Mouse (Mus musculus) kidney, postnatal 10 days (tissue): ENCODE data around the gene Phlda3.
A peak's percentile ranks its signal among the peaks of the same experiment; 100 is the strongest.

Experiments
- DNase-seq: peaks from one replicate; pipeline ENCODE4 v3.0.0; 2021; ENCODE audit warnings: mixed read lengths

Phlda3 gene

GRCm38 (mm10) chr1:135760216-135760615 is 5.7 kb upstream of the Phlda3 start:
- no peak for DNase-seq

GRCm38 (mm10) chr1:135761728-135762127 is 4.2 kb upstream of the Phlda3 start:
- DNase-seq = no peak

- peak; percentile 77 for DNase-seq
These were observed 2.3 kb upstream of the Phlda3 start for GRCm38 (mm10) chr1:135763503-135764205.

GRCm38 (mm10) chr1:135764206-135764528 is 1.8 kb upstream of the Phlda3 start:
- no peak for DNase-seq

DNA sequence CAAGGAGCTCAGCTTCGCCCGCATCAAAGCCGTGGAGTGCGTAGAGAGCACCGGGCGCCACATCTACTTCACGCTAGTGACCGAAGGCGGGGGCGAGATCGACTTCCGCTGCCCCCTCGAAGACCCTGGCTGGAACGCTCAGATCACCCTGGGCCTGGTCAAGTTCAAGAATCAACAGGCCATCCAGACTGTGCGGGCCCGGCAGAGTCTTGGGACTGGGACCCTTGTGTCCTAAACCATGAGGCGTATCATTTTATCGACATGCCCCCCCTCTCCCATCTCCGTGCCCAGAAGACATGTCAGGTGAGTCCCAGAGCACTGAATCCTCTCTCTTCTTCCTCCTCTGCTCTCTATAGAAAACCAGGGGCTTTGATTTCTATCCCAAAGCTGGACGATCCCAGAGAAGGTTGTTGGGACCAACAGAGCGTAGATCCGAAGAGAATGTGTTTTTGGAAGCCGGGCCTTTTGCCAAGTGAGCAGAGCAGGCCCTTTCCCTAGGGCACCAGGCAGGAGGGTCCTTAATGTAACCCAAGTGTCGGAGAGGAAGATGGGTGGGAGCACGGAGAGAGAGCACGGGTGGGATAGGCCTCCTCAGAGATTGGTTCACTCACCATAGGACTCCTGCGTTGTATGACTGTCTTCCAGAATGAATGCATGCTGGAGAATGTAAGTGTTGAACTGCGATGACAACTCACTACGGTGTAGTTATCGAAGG is 830 bp downstream of the Phlda3 start:
- no peak for DNase-seq

DNA sequence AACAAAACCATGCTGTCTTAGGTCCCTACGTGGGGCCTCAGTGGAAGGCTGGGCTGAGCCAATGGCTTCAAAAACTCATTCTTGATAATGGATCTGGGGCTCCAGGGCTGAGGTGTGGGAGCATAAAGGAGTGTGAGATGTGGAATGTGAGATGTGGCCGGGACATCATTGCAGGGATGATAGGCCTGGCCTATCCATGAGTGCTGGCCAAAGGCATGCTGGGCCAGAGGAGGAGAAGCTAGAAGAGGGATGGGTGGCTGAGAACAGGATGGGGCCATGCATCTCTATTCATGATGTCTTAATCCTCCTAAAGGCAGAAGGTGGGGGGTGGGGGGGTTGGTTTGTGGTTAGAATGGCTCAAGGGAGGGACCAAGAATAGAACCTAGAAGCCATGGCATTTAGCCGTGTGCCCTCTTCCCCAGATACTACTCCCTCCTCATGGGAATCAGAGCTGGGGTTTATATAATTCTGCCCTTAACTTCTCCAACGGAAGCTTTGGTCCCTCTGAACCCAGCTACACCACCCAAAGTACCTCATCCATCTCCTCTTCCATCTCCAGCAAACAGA is 1.5 kb downstream of the Phlda3 start:
- DNase-seq = no peak

GRCm38 (mm10) chr1:135768400-135768799 is 2.5 kb downstream of the Phlda3 start:
- DNase-seq = no peak

DNA sequence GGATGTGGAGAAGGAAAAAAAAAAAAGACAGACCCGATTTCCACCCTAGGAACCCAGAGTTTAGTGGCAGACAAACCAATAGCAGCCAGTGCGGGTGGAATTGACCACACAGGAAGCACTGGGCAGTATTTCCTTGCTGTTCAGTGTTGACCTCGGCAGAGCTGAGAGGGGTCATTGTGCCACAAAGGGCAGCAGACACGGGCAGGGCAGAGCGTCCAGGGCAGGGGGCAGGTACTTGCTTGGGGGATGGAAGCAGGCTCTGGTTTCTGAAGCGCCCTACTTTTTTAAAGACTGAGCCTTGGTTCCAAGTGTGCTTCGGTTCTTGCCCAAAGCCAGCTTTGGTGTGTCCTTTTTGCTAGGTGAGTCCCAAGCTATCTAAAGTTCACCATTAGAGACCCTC is 4.3 kb downstream of the Phlda3 start:
- DNase-seq = no peak

DNA sequence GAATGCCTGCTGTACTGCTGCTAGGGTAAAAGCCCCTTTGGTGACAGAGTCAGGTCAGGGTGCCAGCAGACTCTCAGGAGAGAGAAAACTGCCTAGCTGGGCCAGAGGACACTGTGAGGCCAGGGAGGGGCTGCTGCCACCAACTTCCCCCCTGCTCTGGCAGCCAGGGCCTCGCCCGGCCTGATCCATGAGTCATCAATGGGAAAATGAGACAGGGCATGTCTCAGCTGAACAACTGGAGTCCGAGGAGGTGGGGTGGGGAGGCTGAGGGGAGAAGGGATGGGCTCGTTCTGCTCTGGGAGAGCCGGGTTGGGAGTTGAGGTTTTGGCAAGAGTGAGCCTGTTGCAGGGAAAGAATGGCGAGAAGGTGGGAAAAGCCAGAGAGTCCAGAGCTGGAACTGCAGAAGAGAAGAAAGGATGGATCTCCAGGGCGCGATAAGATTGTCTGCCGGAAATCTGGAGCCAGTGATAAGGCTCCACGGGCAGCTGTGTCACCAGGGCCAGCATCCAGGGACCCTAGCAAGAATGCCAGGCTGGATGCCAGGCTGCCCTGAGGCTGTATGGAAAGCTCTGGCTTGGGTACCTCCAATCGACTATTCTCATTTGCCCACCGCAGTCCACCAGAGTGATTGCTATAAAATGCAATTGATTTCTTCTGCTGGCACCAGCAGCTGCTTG is 5.1 kb downstream of the Phlda3 start:
- DNase-seq = no peak

DNA sequence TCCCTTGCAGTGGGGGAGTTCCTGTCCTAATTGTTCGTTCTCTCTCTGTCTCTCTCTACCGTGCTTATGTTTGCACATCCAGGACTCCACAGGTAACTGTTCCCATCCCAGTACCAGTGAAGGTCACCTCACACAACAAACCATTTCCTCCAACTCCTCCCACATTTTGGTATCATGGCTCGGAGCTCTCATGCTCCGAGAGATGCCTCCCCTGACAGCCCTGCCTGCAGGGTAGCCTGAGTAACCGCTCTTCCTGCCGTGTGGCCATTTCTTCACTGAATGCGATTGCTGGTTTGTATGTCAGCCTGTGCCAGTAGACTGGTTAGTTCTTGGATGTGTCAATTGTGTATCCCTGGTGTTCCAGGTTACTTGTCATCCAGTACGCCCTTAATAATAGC is 5.7 kb downstream of the Phlda3 start:
- DNase-seq = no peak

DNA sequence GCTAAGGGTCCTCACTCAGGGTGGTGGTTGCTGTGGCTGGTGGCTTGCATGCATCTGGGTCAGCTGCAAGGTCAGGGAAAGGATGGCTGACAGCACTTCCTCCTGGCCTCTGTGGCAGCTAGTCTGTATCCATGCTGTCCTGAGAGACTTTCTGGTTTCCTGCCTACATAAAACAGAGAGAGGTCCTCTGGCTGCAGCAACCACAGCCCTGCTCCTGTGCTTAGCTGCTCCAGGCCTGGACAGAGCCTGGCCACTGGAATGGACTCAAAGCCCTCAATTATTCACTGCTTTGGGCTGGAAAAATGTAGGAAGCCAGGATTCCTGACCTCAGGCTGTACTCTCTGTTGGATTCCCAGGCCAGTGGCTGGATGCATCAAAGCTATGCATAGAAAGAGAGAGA is 10.7 kb downstream of the Phlda3 start:
- peak; percentile 48 for DNase-seq

DNA sequence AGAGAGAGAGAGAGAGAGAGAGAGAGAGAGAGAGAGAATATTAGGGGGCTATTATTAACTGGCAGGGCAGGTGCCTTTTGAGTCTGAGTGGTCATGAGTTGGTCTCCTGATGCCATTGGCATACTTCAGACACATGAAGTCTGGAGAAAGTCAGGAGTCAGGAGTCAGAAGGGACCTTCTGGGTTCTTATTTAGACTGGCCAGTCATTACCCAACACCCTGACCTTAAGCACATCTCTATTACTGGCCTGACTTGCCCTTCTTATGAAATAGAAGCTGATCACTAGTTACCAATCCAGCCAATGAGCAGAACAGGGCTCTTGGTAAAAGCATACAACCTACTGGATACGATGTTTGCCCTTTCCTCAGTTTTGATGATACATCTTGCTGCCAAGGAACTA is 11.1 kb downstream of the Phlda3 start:
- DNase-seq = no peak

GRCm38 (mm10) chr1:135778780-135779535 is 13.0 kb downstream of the Phlda3 start, which contains the start of gene Tnni1:
Gene Tnni1, plus strand, starts transcription at chr1:135779434.
- peak; percentile 67 for DNase-seq

- no peak for DNase-seq
These were observed 14.7 kb downstream of the Phlda3 start for GRCm38 (mm10) chr1:135780649-135781048.

- DNase-seq = peak; percentile 89
These were observed 15.3 kb downstream of the Phlda3 start for GRCm38 (mm10) chr1:135781220-135781619.

- no peak for DNase-seq
These were observed 16.9 kb downstream of the Phlda3 start for GRCm38 (mm10) chr1:135782816-135783215.

- DNase-seq = peak; percentile 88
These were observed 21.9 kb downstream of the Phlda3 start for GRCm38 (mm10) chr1:135787799-135788198.

GRCm38 (mm10) chr1:135788708-135789107 is 22.8 kb downstream of the Phlda3 start:
- DNase-seq = peak; percentile 65

DNA sequence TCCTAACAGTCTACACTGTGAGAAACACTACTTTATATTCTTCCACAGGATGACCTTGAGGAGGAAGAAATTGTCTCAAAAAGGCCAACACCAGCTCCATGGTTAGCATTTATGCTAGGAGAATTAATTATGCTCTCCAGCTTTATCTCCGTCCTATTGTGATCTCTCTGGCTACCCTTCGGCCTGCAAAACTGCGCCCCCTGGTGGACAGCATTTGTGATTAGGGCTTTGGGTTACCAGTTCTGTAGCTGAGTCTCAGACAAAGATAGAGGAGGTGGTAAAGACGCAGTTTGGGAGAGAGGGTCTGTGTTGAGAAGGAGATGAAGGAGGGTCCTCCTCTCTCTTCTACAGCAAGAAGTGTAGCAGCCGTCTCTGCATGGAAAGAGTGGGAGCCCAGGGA is 23.9 kb downstream of the Phlda3 start:
- peak; percentile 90 for DNase-seq

DNA sequence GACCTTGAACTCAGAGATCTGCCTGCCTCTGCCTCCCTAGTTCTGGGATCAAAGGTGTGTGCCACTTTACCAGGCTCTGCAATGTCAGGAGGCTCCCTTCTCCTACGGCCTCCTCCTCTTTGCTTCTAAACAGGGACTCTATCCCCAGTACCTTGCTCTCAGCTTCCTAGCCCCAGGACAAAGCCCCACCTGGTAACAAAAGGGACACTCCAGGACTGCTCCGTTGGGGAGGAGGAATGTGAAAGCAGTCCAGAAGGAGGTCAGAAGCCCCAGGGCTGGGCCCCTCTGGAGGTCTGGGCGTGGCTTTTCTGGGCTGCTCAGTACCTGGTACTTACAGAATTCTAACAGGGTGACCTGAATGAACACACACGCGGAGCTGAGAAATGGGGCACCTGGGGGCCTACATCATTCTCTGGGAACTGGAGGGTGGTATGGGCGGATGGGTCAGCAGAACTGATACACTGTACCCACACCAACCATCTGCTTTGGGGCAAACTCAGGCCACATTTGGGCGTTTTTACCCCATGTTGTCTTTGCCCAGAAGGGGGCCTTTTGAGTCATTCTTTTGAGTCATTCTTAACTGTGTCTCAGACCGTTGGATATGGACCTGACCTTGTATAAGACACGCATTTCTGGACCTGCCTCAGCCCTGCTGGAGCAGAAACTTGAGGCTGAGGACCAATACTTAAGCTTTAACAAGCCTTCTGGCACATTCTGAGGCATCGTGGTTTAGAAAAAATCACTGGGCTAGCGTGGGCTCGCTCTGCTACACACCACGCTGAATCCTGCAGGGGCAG is 26.4 kb downstream of the Phlda3 start:
- DNase-seq = no peak

GRCm38 (mm10) chr1:135793370-135794215 is 27.7 kb downstream of the Phlda3 start:
- DNase-seq = peak; percentile 54
